Mouse (Mus musculus): ENCODE data around the gene Fgf2. TPM values are rescaled to one million over a fixed set of nuclear protein-coding genes. Genes with fewer than 3 reads are reported as not detected.

The Fgf2 gene
- polyA plus RNA-seq, 1 experiment from 2014 or later = 1.5 TPM

- 75% methylated on average over 5 of the region's 5 CpGs for WGBS
- peak overlapping the region; percentile 74 for H3K9ac ChIP-seq (ENCODE audit: low read length)
- no peak for ATAC-seq (replicated peaks; ENCODE audit: low FRiP score, low TSS enrichment, low read depth)
- H3K4me3 ChIP-seq (ENCODE audit: low read depth, low read length) = peak overlapping the region; percentile 75
- H3K27ac ChIP-seq (ENCODE audit: low read depth) = no peak overlapping the region
- peaks cover 10% of the 10 kb centered on the region; the same call in 1 of the 2 replicates for H3K4me1 ChIP-seq (replicated peaks; ENCODE audit: control insufficient read depth, insufficient read depth, low read length)
- no peak for DNase-seq (ENCODE audit: low spot score)
- H3K9me3 ChIP-seq (ENCODE audit: control insufficient read depth, low read length) = no peaks in the 10 kb centered on the region
- H3K27me3 ChIP-seq (replicated peaks; ENCODE audit: control insufficient read depth, insufficient read depth, low read length) = no peaks in the 10 kb centered on the region
- peak overlapping the region; percentile 62 for H3K4me2 ChIP-seq (ENCODE audit: low read length)
- 0 out of 2 replicates have a peak, but pooled peaks cover 2% of the 10 kb centered on the region for H3K36me3 ChIP-seq (ENCODE audit: control insufficient read depth, insufficient read depth, low read length)
Measured at GRCm38 (mm10) chr3:37418341-37418740, 70.2 kb downstream of the Fgf2 start.

- no peak; the same call in 1 of the 2 replicates for ATAC-seq (replicated peaks; ENCODE audit: low FRiP score, low TSS enrichment, low read depth)
- WGBS = under 1% methylated on average over 30 of the region's 30 CpGs
- H3K9ac ChIP-seq (ENCODE audit: low read length) = peak overlapping the region; percentile 74
Measured at GRCm38 (mm10) chr3:37418961-37419457, 70.9 kb downstream of the Fgf2 start.

GRCm38 (mm10) chr3:37419458-37419991 is 71.4 kb downstream of the Fgf2 start, which contains the start of gene Spata5:
Spata5 (plus strand) TSS chr3:37419896.
- H3K9me3 ChIP-seq (ENCODE audit: control insufficient read depth, low read length) = no peaks in the 10 kb centered on the region
- peak within 1 kb of the TSS; percentile 75 for H3K4me3 ChIP-seq (ENCODE audit: low read depth, low read length)
- ATAC-seq (replicated peaks; ENCODE audit: low FRiP score, low TSS enrichment, low read depth) (peak; percentile 95), DNase-seq (ENCODE audit: low spot score) (peak; percentile 99)
- no peaks in the 10 kb centered on the region for H3K27me3 ChIP-seq (replicated peaks; ENCODE audit: control insufficient read depth, insufficient read depth, low read length)
- peaks cover 6% of the 10 kb centered on the region for H3K36me3 ChIP-seq (ENCODE audit: control insufficient read depth, insufficient read depth, low read length)
- peaks cover 10% of the 10 kb centered on the region; the same call in 1 of the 2 replicates for H3K4me1 ChIP-seq (replicated peaks; ENCODE audit: control insufficient read depth, insufficient read depth, low read length)
- H3K27ac ChIP-seq (ENCODE audit: low read depth) = peak within 1 kb of the TSS; percentile 96
- WGBS = under 1% methylated on average over 46 of the region's 50 CpGs
- H3K4me2 ChIP-seq (ENCODE audit: low read length) = peak within 1 kb of the TSS; percentile 67
- H3K9ac ChIP-seq (ENCODE audit: low read length) = peak within 1 kb of the TSS; percentile 83

More at GRCm38 (mm10) chr3:37418961-37419457, 70.9 kb downstream of the Fgf2 start:
- no peaks in the 10 kb centered on the region for H3K27me3 ChIP-seq (replicated peaks; ENCODE audit: control insufficient read depth, insufficient read depth, low read length)
- no peak for DNase-seq (ENCODE audit: low spot score)
- H3K27ac ChIP-seq (ENCODE audit: low read depth) = peak overlapping the region; percentile 83
- peaks cover 10% of the 10 kb centered on the region; the same call in 1 of the 2 replicates for H3K4me1 ChIP-seq (replicated peaks; ENCODE audit: control insufficient read depth, insufficient read depth, low read length)
- peak overlapping the region; percentile 75 for H3K4me3 ChIP-seq (ENCODE audit: low read depth, low read length)
- H3K36me3 ChIP-seq (ENCODE audit: control insufficient read depth, insufficient read depth, low read length) = 0 out of 2 replicates have a peak, but pooled peaks cover 4% of the 10 kb centered on the region
- H3K4me2 ChIP-seq (ENCODE audit: low read length) = peak overlapping the region; percentile 62
- H3K9me3 ChIP-seq (ENCODE audit: control insufficient read depth, low read length) = no peaks in the 10 kb centered on the region

DNA sequence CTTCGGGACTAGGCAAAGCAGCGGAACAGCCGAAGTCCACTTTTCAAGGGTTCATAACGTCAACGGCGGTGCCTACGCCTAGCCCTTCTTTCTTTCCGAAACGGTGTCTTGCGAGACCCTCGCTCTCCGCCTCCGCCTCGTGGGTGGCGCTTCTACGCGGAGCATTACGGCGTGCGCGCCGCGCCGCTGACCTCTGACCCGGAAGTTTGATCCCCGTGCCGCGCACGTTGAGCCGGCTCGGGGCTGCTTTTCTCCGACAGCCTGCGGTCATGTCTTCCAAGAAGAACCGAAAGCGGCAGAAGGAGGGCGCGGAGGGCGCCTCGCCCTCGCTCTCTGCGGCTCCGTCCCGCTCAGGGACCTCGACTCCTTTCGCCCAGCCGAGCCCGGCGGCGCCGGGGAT is 71.9 kb downstream of the Fgf2 start, which contains the start of gene Nudt6:
Gene Nudt6, minus strand, starts transcription at position 140 of the 400 bp plus-strand sequence.
- under 1% methylated on average over 50 of the region's 50 CpGs for WGBS
- no peaks in the 10 kb centered on the region for H3K27me3 ChIP-seq (replicated peaks; ENCODE audit: control insufficient read depth, insufficient read depth, low read length)
- H3K9ac ChIP-seq (ENCODE audit: low read length) = peak within 1 kb of the TSS; percentile 83
- H3K4me1 ChIP-seq (replicated peaks; ENCODE audit: control insufficient read depth, insufficient read depth, low read length) = peaks cover 10% of the 10 kb centered on the region; the same call in 1 of the 2 replicates
- ATAC-seq (replicated peaks; ENCODE audit: low FRiP score, low TSS enrichment, low read depth) = peak; percentile 89
- H3K4me2 ChIP-seq (ENCODE audit: low read length) = peak within 1 kb of the TSS; percentile 67
- peak; percentile 99 for DNase-seq (ENCODE audit: low spot score)
- peaks cover 11% of the 10 kb centered on the region for H3K36me3 ChIP-seq (ENCODE audit: control insufficient read depth, insufficient read depth, low read length)
- no peaks in the 10 kb centered on the region for H3K9me3 ChIP-seq (ENCODE audit: control insufficient read depth, low read length)
- H3K4me3 ChIP-seq (ENCODE audit: low read depth, low read length) = peak within 1 kb of the TSS; percentile 75
- H3K27ac ChIP-seq (ENCODE audit: low read depth) = peak within 1 kb of the TSS; percentile 96

- under 1% methylated on average over 24 of the region's 24 CpGs for WGBS
- ATAC-seq (replicated peaks; ENCODE audit: low FRiP score, low TSS enrichment, low read depth) (no peak), DNase-seq (ENCODE audit: low spot score) (no peak)
- Histone ChIP-seq H3K4me3 (ENCODE audit: low read depth, low read length) (peak overlapping the region; percentile 68), H3K27me3 (replicated peaks; ENCODE audit: control insufficient read depth, insufficient read depth, low read length) (no peaks in the 10 kb centered on the region), H3K9ac (ENCODE audit: low read length) (peak overlapping the region; percentile 83), H3K4me1 (replicated peaks; ENCODE audit: control insufficient read depth, insufficient read depth, low read length) (peaks cover 10% of the 10 kb centered on the region; the same call in 1 of the 2 replicates), H3K9me3 (ENCODE audit: control insufficient read depth, low read length) (no peaks in the 10 kb centered on the region), H3K36me3 (ENCODE audit: control insufficient read depth, insufficient read depth, low read length) (peaks cover 17% of the 10 kb centered on the region), H3K4me2 (ENCODE audit: low read length) (peak overlapping the region; percentile 67), H3K27ac (ENCODE audit: low read depth) (peak overlapping the region; percentile 96)
Measured at GRCm38 (mm10) chr3:37420641-37421040, 72.5 kb downstream of the Fgf2 start.

- peaks cover 10% of the 10 kb centered on the region; the same call in 1 of the 2 replicates for H3K4me1 ChIP-seq (replicated peaks; ENCODE audit: control insufficient read depth, insufficient read depth, low read length)
Measured at GRCm38 (mm10) chr3:37421179-37421578, 73.0 kb downstream of the Fgf2 start.

GRCm38 (mm10) chr3:37426069-37426468 is 77.9 kb downstream of the Fgf2 start:
- no peak overlapping the region for H3K27ac ChIP-seq (ENCODE audit: low read depth)
- no peak overlapping the region for H3K4me2 ChIP-seq (ENCODE audit: low read length)
- no peak for ATAC-seq (replicated peaks; ENCODE audit: low FRiP score, low TSS enrichment, low read depth)
- no peak for DNase-seq (ENCODE audit: low spot score)
- WGBS = 95% methylated on average over 3 of the region's 3 CpGs
- H3K36me3 ChIP-seq (ENCODE audit: control insufficient read depth, insufficient read depth, low read length) = peaks cover 61% of the 10 kb centered on the region
- no peak overlapping the region for H3K4me3 ChIP-seq (ENCODE audit: low read depth, low read length)
- peaks cover 5% of the 10 kb centered on the region; the same call in 1 of the 2 replicates for H3K4me1 ChIP-seq (replicated peaks; ENCODE audit: control insufficient read depth, insufficient read depth, low read length)
- H3K9ac ChIP-seq (ENCODE audit: low read length) = no peak overlapping the region
- H3K27me3 ChIP-seq (replicated peaks; ENCODE audit: control insufficient read depth, insufficient read depth, low read length) = no peaks in the 10 kb centered on the region
- no peaks in the 10 kb centered on the region for H3K9me3 ChIP-seq (ENCODE audit: control insufficient read depth, low read length)

More at GRCm38 (mm10) chr3:37421179-37421578, 73.0 kb downstream of the Fgf2 start:
- Histone ChIP-seq H3K9me3 (ENCODE audit: control insufficient read depth, low read length) (no peaks in the 10 kb centered on the region), H3K27ac (ENCODE audit: low read depth) (no peak overlapping the region), H3K4me3 (ENCODE audit: low read depth, low read length) (peak overlapping the region; percentile 68), H3K27me3 (replicated peaks; ENCODE audit: control insufficient read depth, insufficient read depth, low read length) (no peaks in the 10 kb centered on the region), H3K9ac (ENCODE audit: low read length) (peak overlapping the region; percentile 83), H3K36me3 (ENCODE audit: control insufficient read depth, insufficient read depth, low read length) (peaks cover 20% of the 10 kb centered on the region), H3K4me2 (ENCODE audit: low read length) (peak overlapping the region; percentile 67)
- ATAC-seq (replicated peaks; ENCODE audit: low FRiP score, low TSS enrichment, low read depth) (no peak), DNase-seq (ENCODE audit: low spot score) (no peak)
- 24% methylated on average over 3 of the region's 3 CpGs for WGBS

- no peak for ATAC-seq (replicated peaks; ENCODE audit: low FRiP score, low TSS enrichment, low read depth)
- peaks cover 84% of the 10 kb centered on the region for H3K36me3 ChIP-seq (ENCODE audit: control insufficient read depth, insufficient read depth, low read length)
- H3K27me3 ChIP-seq (replicated peaks; ENCODE audit: control insufficient read depth, insufficient read depth, low read length) = no peaks in the 10 kb centered on the region
- H3K9me3 ChIP-seq (ENCODE audit: control insufficient read depth, low read length) = no peaks in the 10 kb centered on the region
- no peak overlapping the region for H3K4me3 ChIP-seq (ENCODE audit: low read depth, low read length)
- no peak overlapping the region for H3K9ac ChIP-seq (ENCODE audit: low read length)
- no peak overlapping the region for H3K4me2 ChIP-seq (ENCODE audit: low read length)
- DNase-seq (ENCODE audit: low spot score) = no peak
- H3K27ac ChIP-seq (ENCODE audit: low read depth) = no peak overlapping the region
- H3K4me1 ChIP-seq (replicated peaks; ENCODE audit: control insufficient read depth, insufficient read depth, low read length) = no peaks in the 10 kb centered on the region
Measured at GRCm38 (mm10) chr3:37430359-37430758, 82.2 kb downstream of the Fgf2 start.
